Mouse (Mus musculus) effector memory CD4-positive, alpha-beta T cell, adult 5 months (primary cell): Measurements from ENCODE around the gene Msmb. TPM values are rescaled to one million over a fixed set of nuclear protein-coding genes. Genes with fewer than 3 reads are reported as not detected.

Source experiments
- polyA plus RNA-seq: library from polyadenylated mRNA; unstranded; fragments of 100-300 nt; shearing (Covaris generic); gene quantifications from one replicate; pipeline ENCODE4 v1.2.1, GENCODE M21; 2017

The Msmb gene
- polyA plus RNA-seq: not detected

DNA sequence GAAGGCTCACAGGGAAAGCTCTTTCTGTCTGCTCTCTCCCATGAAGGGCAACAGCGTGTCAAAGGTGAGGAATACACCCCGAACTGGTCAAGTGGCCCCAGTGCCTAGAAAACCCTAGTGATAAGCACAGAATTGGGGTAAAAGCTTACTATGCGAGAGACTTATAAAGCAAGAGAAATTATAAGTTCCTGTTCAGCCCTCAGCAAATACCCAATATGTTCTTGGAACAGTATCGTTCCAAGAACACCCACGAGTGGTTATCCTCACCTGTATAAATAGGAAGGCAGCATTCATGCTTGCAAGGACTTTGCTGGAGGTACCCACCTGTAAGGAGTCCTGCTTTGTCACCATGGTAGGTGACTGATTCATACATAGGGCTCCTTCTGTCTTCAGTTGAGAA, at the start of gene Msmb:
Gene Msmb (plus strand): TSS at position 301 of the 400 bp plus-strand sequence.

DNA sequence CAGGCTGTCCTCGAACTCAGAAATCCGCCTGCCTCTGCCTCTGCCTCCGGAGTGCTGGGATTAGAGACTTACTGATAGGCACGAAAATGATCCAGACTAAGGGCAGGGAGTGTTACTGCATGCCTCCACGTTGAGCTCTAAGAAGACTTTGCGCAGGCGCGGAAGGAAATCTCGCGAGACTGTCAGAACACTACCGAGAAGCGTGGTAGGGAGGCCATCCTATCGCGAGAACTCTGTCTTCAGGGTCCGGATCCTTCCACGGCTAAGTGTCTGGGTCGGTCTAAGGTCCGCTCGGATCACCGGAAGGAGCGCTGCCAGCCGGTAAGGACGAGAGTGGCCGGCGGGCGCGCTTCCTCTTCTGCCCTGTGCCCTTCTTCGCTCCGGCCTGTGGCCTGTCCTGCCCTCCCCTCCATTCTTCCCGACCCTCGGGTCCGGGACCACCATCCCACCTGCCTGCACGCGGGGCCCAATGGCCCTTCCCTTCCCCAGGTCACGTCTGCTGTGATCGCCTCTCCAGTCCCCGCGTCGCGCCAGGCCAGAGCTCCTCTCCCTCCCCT, 17.9 kb downstream of the Msmb start, which contains the start of gene Ncoa4:
Gene Ncoa4 (plus strand): TSS at position 176 of the 557 bp plus-strand sequence.

DNA sequence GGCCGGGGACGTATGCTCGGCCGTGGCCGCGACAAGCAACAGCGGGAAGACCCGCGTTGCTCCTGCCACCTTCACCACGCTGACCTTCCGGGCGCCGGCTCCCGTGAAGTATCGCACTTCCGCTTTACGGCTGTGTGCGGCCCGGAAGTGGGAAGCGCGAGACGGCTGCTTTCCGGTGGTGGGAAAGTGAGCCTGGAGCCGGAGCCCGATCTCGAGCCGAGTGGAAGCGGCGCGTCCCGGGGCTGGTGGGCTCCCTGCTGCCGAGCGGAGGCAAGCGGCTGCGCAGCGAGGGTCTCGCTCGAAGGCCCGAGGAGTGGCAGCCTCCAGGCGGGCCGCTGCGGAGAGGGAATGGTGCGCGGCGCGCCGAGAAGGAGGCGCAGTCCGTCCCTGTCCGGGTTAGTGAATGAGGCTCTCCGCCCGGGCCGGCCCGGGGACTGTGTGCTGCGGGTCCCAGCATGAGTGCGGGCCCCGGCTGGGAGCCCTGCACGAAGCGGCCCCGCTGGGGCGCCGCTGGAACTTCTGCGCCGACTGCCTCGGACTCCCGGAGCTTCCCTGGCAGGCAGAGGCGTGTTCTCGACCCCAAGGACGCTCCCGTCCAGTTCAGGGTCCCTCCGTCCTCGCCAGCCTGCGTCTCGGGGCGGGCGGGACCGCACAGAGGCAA, 60.1 kb downstream of the Msmb start, which contains the start of the genes Timm23 and Parg:
Gene Timm23 (minus strand): TSS at position 108 of the 661 bp plus-strand sequence.
Gene Parg (plus strand): TSS at position 159 of the 661 bp plus-strand sequence.

Other genes with a start within 250 kb of the Msmb start
- gene Galnt15, start 113.0 kb upstream of the Msmb start, polyA plus RNA-seq: not detected
- gene Oxnad1, start 56.6 kb upstream of the Msmb start, polyA plus RNA-seq: 14.2 TPM
- gene Dph3, start 56.3 kb upstream of the Msmb start, polyA plus RNA-seq: 124 TPM
- gene Ncoa4, start 17.8 kb downstream of the Msmb start, polyA plus RNA-seq: 57.4 TPM
- gene Timm23, start 59.9 kb downstream of the Msmb start, polyA plus RNA-seq: 134 TPM
- gene Parg, start 59.9 kb downstream of the Msmb start, polyA plus RNA-seq: 65.0 TPM
- 0.37 TPM for gene Ogdhl, start 180.0 kb downstream of the Msmb start, polyA plus RNA-seq
- gene 1700024G13Rik, start 246.4 kb downstream of the Msmb start, polyA plus RNA-seq: not detected